ENCODE assay signal across 21 mouse cellular contexts in genomic region chr3:63896303-63896702, GRCm38 (mm10). TPM values are rescaled to one million over a fixed set of nuclear protein-coding genes. Genes with fewer than 3 reads are reported as not detected.
DNase-seq lines count a peak whose midpoint lies in the region; ATAC-seq lines count a peak whose summit lies in the region.
"Had no signal": no experiment of that assay in that cellular context is flagged by ENCODE, and none has a peak within 500 bp of the region (broad histone marks: within the 10 kb centered on the region; RNA-seq: fewer than 3 reads in every experiment).

No protein-coding gene starts in this region.

- peaks cover 3% of the 10 kb centered on the region; the same call in 1 of the 2 replicates for H3K36me3 ChIP-seq in hindbrain, embryonic 10.5 days
- no peaks in the 10 kb centered on the region for H3K36me3 ChIP-seq in hindbrain, embryonic 16.5 days (ENCODE audit: control insufficient read depth, insufficient read depth, low read length)
- H3K36me3 ChIP-seq in neural tube, embryonic 11.5 days (ENCODE audit: control insufficient read depth, insufficient read depth, low read length): no peaks in the 10 kb centered on the region
- no peaks in the 10 kb centered on the region for H3K36me3 ChIP-seq in neural tube, embryonic 15.5 days
- H3K36me3 ChIP-seq in hindbrain, embryonic 14.5 days (replicated peaks; ENCODE audit: control insufficient read depth, insufficient read depth): no peaks in the 10 kb centered on the region
- H3K36me3 ChIP-seq: embryonic facial prominence, embryonic 13.5 days; heart, embryonic 13.5 days; limb, embryonic 13.5 days had no signal

- H3K9me3 ChIP-seq in hindbrain, embryonic 10.5 days: no peaks in the 10 kb centered on the region
- H3K9me3 ChIP-seq in hindbrain, embryonic 16.5 days (ENCODE audit: control insufficient read depth, low read length): no peaks in the 10 kb centered on the region
- H3K9me3 ChIP-seq in neural tube, embryonic 11.5 days (ENCODE audit: control insufficient read depth, low read length): no peaks in the 10 kb centered on the region
- H3K9me3 ChIP-seq in neural tube, embryonic 15.5 days (replicated peaks): no peaks in the 10 kb centered on the region
- H3K9me3 ChIP-seq in hindbrain, embryonic 14.5 days (ENCODE audit: control insufficient read depth, low read length): no peaks in the 10 kb centered on the region
- H3K9me3 ChIP-seq: embryonic facial prominence, embryonic 13.5 days; heart, embryonic 13.5 days; limb, embryonic 13.5 days had no signal

- no peak overlapping the region for H3K9ac ChIP-seq in hindbrain, embryonic 16.5 days (ENCODE audit: low read depth, low read length)
- H3K9ac ChIP-seq in neural tube, embryonic 11.5 days (ENCODE audit: low read length): no peak overlapping the region
- H3K9ac ChIP-seq in neural tube, embryonic 15.5 days (replicated peaks): no peak overlapping the region
- no peak overlapping the region for H3K9ac ChIP-seq in hindbrain, embryonic 14.5 days
- H3K9ac ChIP-seq: embryonic facial prominence, embryonic 13.5 days; heart, embryonic 13.5 days; limb, embryonic 13.5 days; liver, embryonic 14.5 days had no signal

- DNase-seq in hindbrain, embryonic 10.5 days (ENCODE audit: low spot score): no peak
- DNase-seq in neural tube, embryonic 11.5 days (ENCODE audit: low spot score): no peak
- no peak for DNase-seq in hindbrain, embryonic 14.5 days (ENCODE audit: low spot score)
- no peak for DNase-seq in gastrocnemius, adult 18-20 months (ENCODE audit: low spot score)
- DNase-seq in ovary, postnatal 36 days (ENCODE audit: low spot score): no peak
- DNase-seq: adrenal gland, postnatal 14 days; cerebellum, adult 18-20 months; gastrocnemius, adult 2 months; heart, adult 11 months; heart, postnatal 36 days; kidney, postnatal 36 days; layer of hippocampus, adult 9-11 months; lung, postnatal 10 days had no signal

- WGBS in hindbrain, embryonic 10.5 days: 52% methylated on average over 4 of the region's 4 CpGs
- WGBS in hindbrain, embryonic 16.5 days: 39% methylated on average over 4 of the region's 4 CpGs
- WGBS in neural tube, embryonic 11.5 days: 54% methylated on average over 4 of the region's 4 CpGs
- WGBS in neural tube, embryonic 15.5 days: 38% methylated on average over 4 of the region's 4 CpGs
- 43% methylated on average over 4 of the region's 4 CpGs for WGBS in hindbrain, embryonic 14.5 days

- H3K4me1 ChIP-seq in hindbrain, embryonic 10.5 days (replicated peaks): peaks cover 65% of the 10 kb centered on the region
- H3K4me1 ChIP-seq in hindbrain, embryonic 16.5 days (ENCODE audit: control insufficient read depth, insufficient read depth, low read depth, low read length): peaks cover 11% of the 10 kb centered on the region
- peaks cover 21% of the 10 kb centered on the region; the same call in 1 of the 2 replicates for H3K4me1 ChIP-seq in neural tube, embryonic 11.5 days (ENCODE audit: control insufficient read depth, insufficient read depth, low read length)
- H3K4me1 ChIP-seq in neural tube, embryonic 15.5 days: peaks cover 22% of the 10 kb centered on the region
- peaks cover 9% of the 10 kb centered on the region for H3K4me1 ChIP-seq in hindbrain, embryonic 14.5 days (replicated peaks; ENCODE audit: control insufficient read depth, insufficient read depth, low read length)

- ATAC-seq in hindbrain, embryonic 16.5 days: no peak
- no peak for ATAC-seq in neural tube, embryonic 11.5 days (ENCODE audit: insufficient read depth, low FRiP score, low TSS enrichment)
- ATAC-seq in neural tube, embryonic 15.5 days (ENCODE audit: low FRiP score): no peak
- ATAC-seq in hindbrain, embryonic 14.5 days (ENCODE audit: low FRiP score): no peak
- ATAC-seq: intestine, embryonic 16.5 days had no signal

- peak overlapping the region; percentile 82 for H3K27ac ChIP-seq in hindbrain, embryonic 10.5 days
- H3K27ac ChIP-seq in hindbrain, embryonic 16.5 days (ENCODE audit: low read depth, low read length): no peak overlapping the region
- H3K27ac ChIP-seq in neural tube, embryonic 11.5 days (ENCODE audit: low read depth, low read length): peak overlapping the region; percentile 67
- H3K27ac ChIP-seq in neural tube, embryonic 15.5 days (replicated peaks): no peak overlapping the region
- no peak overlapping the region for H3K27ac ChIP-seq in hindbrain, embryonic 14.5 days
- H3K27ac ChIP-seq: embryonic facial prominence, embryonic 13.5 days; gastrocnemius, adult 2 months; heart, embryonic 13.5 days; limb, embryonic 13.5 days; liver, embryonic 14.5 days had no signal

- H3K4me2 ChIP-seq in hindbrain, embryonic 16.5 days (ENCODE audit: low read length): no peak overlapping the region
- peak overlapping the region; percentile 23 for H3K4me2 ChIP-seq in neural tube, embryonic 11.5 days (ENCODE audit: low read depth)
- no peak overlapping the region for H3K4me2 ChIP-seq in neural tube, embryonic 15.5 days
- H3K4me2 ChIP-seq in hindbrain, embryonic 14.5 days (replicated peaks): 0 out of 2 replicates have a peak overlapping the region, but pooled peaks have one; percentile 64
- H3K4me2 ChIP-seq: embryonic facial prominence, embryonic 13.5 days; heart, embryonic 13.5 days; limb, embryonic 13.5 days had no signal

- peak overlapping the region; percentile 81 for H3K4me3 ChIP-seq in hindbrain, embryonic 10.5 days
- H3K4me3 ChIP-seq in hindbrain, embryonic 16.5 days (ENCODE audit: low read length): no peak overlapping the region
- no peak overlapping the region for H3K4me3 ChIP-seq in neural tube, embryonic 11.5 days (ENCODE audit: low read depth, low read length)
- H3K4me3 ChIP-seq in neural tube, embryonic 15.5 days (replicated peaks): no peak overlapping the region
- H3K4me3 ChIP-seq in hindbrain, embryonic 14.5 days (replicated peaks; ENCODE audit: low read length): no peak overlapping the region
- H3K4me3 ChIP-seq: embryonic facial prominence, embryonic 13.5 days; gastrocnemius, adult 2 months; heart, embryonic 13.5 days; limb, embryonic 13.5 days had no signal

- H3K27me3 ChIP-seq in hindbrain, embryonic 10.5 days (ENCODE audit: insufficient read depth, poor library complexity, severe bottlenecking): no peaks in the 10 kb centered on the region
- H3K27me3 ChIP-seq in hindbrain, embryonic 16.5 days (replicated peaks; ENCODE audit: control insufficient read depth, insufficient read depth, low read length): no peaks in the 10 kb centered on the region
- H3K27me3 ChIP-seq in neural tube, embryonic 11.5 days (ENCODE audit: control insufficient read depth, insufficient read depth, low read length): no peaks in the 10 kb centered on the region
- no peaks in the 10 kb centered on the region for H3K27me3 ChIP-seq in neural tube, embryonic 15.5 days (replicated peaks)
- no peaks in the 10 kb centered on the region for H3K27me3 ChIP-seq in hindbrain, embryonic 14.5 days (ENCODE audit: control insufficient read depth, insufficient read depth, low read length)
- H3K27me3 ChIP-seq: heart, embryonic 13.5 days had no signal

RNA-seq across cellular contexts. Expression of gene Plch1, which starts 3.0 kb away (rescaled TPM):
- polyA plus RNA-seq in hindbrain, embryonic 10.5 days (2016; fragmentation: Nextera tagmentation; extraction: Ambion mirVana): 28.4 and 32.4 TPM in 2 replicates
- polyA plus RNA-seq in hindbrain, embryonic 16.5 days (2015; fragmentation: Nextera tagmentation; extraction: Ambion mirVana): 4.4 and 7.4 TPM in 2 replicates
- 34.4 TPM in 2 replicates for polyA plus RNA-seq in neural tube, embryonic 11.5 days (2014; fragmentation: Nextera tagmentation; extraction: Ambion mirVana)
- polyA plus RNA-seq in neural tube, embryonic 15.5 days (2015; fragmentation: Nextera tagmentation; extraction: Ambion mirVana): 5.8 and 6.8 TPM in 2 replicates
- polyA plus RNA-seq in hindbrain, embryonic 14.5 days (2014; fragmentation: Nextera tagmentation; extraction: Ambion mirVana): 11.3 and 12.3 TPM in 2 replicates
- total RNA-seq in gastrocnemius, adult 18-20 months (2021): not detected
- total RNA-seq: gastrocnemius, adult 2 months had no signal
- polyA plus RNA-seq: C2C12 had no signal

RNA-seq across cellular contexts. Expression of gene E130311K13Rik, which starts 33.0 kb away (rescaled TPM):
- 2.8 and 3.2 TPM in 2 replicates for polyA plus RNA-seq in hindbrain, embryonic 10.5 days (2016; fragmentation: Nextera tagmentation; extraction: Ambion mirVana)
- 7.1 and 9.7 TPM in 2 replicates for polyA plus RNA-seq in hindbrain, embryonic 16.5 days (2015; fragmentation: Nextera tagmentation; extraction: Ambion mirVana)
- polyA plus RNA-seq in neural tube, embryonic 11.5 days (2014; fragmentation: Nextera tagmentation; extraction: Ambion mirVana): 3.1 and 4.2 TPM in 2 replicates
- polyA plus RNA-seq in neural tube, embryonic 15.5 days (2015; fragmentation: Nextera tagmentation; extraction: Ambion mirVana): 7.7 and 8.0 TPM in 2 replicates
- polyA plus RNA-seq in hindbrain, embryonic 14.5 days (2014; fragmentation: Nextera tagmentation; extraction: Ambion mirVana): 6.2 and 7.5 TPM in 2 replicates
- total RNA-seq in gastrocnemius, adult 18-20 months (2021): 1 to 10 TPM; 6.6 to 7.1 TPM

Comparison
In these comparisons a context has a peak if more than half of its experiments do, and no peak if none do; other contexts are left out.
1. H3K27ac ChIP-seq: peak in hindbrain, embryonic 10.5 days (single experiment) and neural tube, embryonic 11.5 days (single experiment); none in hindbrain, embryonic 16.5 days (single experiment), neural tube, embryonic 15.5 days (single experiment) and hindbrain, embryonic 14.5 days (single experiment).
2. H3K4me2 ChIP-seq: peak in neural tube, embryonic 11.5 days (single experiment) and hindbrain, embryonic 14.5 days (single experiment); none in hindbrain, embryonic 16.5 days (single experiment) and neural tube, embryonic 15.5 days (single experiment).